Mouse (Mus musculus): ENCODE results near the gene Trim72. TPM values are rescaled to one million over a fixed set of nuclear protein-coding genes. Genes with fewer than 3 reads are reported as not detected.

Trim72 gene
- total RNA-seq, 2 experiments from 2014 or later: 0.29 TPM; not detected in 1

DNA sequence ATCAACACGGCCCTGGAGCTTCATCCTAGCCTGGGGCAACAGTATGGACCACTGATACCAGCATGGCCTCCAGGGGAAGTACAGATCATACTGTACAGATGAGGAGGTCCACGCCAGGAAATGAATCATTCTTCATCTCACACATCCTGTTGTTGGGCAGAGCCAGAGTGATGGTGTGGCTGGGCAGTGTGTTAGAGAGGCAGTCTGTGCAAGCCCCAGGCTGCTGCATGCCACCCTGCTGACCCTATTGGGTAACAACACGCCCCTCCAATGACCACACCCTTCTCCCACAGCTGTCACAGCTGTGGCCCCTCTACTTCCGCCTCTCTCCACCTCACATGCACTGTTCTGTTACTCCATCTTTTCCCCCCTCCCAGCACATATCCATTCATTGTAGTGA is 47.0 kb downstream of the Trim72 start:
- DNase-seq (ENCODE audit: low spot score in 2 of 2): no peak

DNA sequence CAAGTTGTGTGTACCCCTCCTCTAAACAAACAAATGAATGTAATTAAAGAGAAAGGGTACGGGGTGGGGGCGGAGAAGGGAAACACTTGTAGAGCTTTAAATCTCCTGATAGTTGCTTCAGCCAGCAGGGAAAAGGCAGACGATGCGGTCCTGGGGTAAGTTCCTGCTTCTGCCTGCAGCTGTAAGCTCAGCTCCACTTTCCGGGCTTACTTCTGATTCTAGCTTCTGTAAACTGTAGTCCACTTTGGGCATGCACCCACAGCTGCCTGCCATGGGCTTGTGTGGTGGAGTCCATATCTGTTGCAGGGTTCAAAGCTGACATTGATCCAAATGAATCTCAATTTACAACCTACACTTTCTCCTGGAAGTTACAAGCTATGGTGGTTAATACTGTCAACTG is 49.3 kb downstream of the Trim72 start:
- no peak for DNase-seq (ENCODE audit: low spot score in 2 of 2)

DNA sequence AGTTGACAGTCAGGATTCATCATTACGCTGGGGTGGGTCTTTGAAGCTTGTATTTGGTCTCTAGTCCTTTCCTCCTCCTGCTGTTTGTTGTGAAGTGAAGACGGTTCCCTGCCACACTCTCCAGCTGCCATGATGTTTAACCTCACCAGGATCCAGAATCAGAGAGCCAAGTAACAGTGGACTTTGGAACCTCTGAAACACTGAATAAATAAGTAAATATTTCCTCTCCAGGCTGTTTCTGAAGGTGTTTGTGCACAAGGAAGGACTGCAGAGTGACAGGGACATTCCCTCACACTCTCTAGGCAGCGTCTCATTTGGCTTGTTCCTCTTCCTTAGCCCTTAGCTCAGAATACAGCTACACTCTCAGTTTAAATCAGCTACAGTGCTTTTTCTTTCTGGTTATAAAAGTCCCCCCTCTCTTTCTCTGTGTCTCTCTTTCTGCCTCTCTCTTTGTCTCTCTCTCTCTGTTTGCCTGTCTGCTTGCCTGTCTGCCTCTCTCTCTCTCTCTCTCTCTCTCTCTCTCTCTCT is 53.2 kb downstream of the Trim72 start:
- DNase-seq (ENCODE audit: low spot score in 2 of 2): no peak

DNA sequence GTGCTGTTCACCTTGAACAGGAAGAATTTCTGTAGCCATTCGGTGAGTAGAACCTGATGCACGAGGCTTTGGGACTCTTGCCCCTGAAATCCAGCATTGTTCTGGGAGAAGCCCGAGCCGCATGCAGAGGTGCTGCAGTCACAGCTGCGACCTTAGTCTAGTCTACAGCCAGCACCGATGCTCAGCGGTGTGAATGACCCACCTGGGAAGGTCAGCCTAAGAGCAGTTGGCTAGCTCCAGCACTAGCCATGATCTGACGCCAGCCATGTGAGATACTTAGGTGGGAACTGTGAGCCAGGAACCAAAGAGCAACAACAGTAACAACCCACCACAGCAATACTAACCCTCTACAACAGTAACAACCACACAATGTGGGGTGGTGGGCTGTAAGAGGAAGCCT is 54.1 kb downstream of the Trim72 start:
- no peak for DNase-seq (ENCODE audit: low spot score in 2 of 2)

DNA sequence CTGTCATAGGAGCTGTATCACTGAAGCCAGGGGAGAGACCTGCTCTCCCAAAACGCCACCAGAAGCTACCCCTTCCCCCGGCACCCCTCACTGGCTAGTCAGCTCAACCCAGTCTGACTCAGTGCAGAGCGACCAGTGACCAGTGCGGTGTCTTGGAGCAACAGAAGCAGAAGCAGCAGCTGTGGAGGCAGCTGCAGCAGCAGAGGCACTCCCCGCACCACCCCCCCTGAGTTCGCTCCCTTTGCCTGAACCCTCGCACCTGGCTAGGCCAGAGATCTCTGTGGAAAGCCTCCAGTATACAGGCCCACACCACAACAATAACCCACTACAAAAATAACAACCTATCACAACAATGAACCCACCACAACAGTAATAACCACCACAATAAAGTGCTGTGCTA is 54.8 kb downstream of the Trim72 start:
- DNase-seq (ENCODE audit: low spot score in 2 of 2): no peak

DNA sequence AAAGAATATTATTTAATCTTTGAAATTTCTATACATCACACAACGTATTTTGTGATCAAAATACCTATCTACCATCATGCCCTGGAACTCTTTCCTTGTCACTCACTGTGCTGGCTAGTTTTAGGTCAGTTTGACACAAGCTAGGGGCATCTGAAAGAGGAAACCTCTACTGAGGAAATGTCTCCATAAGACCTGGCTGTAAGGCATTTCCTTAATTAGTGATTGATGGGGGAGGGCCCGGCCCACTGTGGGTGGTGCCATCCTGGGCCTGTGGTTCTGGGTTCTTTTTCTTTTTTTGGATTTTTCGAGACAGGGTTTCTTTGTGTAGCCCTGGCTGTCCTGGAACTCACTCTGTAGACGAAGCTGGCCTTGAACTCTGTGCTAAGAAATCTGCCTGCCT is 55.3 kb downstream of the Trim72 start:
- DNase-seq (ENCODE audit: low spot score in 2 of 2): no peak

Other genes with a start within 250 kb of the Trim72 start
- 10 to 100 TPM; 28.5 to 30.7 TPM for gene Orai3, start 234.1 kb upstream of the Trim72 start, total RNA-seq (2021)
- 10 to 100 TPM; 30.3 to 40.4 TPM for gene Setd1a, start 227.3 kb upstream of the Trim72 start, total RNA-seq (2021)
- 1 to 10 TPM; 2.4 to 3.0 TPM for gene Gm49388, start 218.3 kb upstream of the Trim72 start, total RNA-seq (2021)
- gene Hsd3b7, start 203.3 kb upstream of the Trim72 start, total RNA-seq (2021): 10 to 100 TPM; 31.5 to 40.4 TPM
- 100 to 1,000 TPM in 1 of 2 experiments, 10 to 100 TPM in 1; 99.2 to 104 TPM for gene Stx4a, start 179.7 kb upstream of the Trim72 start, total RNA-seq (2021)
- 1 to 10 TPM; 4.2 to 5.6 TPM for gene Stx1b, start 179.4 kb upstream of the Trim72 start, total RNA-seq (2021)
- 10 to 100 TPM; 31.1 to 36.6 TPM for gene Zfp646, start 127.7 kb upstream of the Trim72 start, total RNA-seq (2021)
- gene Zfp668, start 127.1 kb upstream of the Trim72 start, total RNA-seq (2021): 1 to 10 TPM; 8.3 to 9.5 TPM
- gene Prss53, start 113.0 kb upstream of the Trim72 start, total RNA-seq (2021): 1 to 10 TPM; 1.2 to 1.9 TPM
- gene Gm21974, start 108.5 kb upstream of the Trim72 start, total RNA-seq (2021): not detected
- 10 to 100 TPM; 67.2 to 67.4 TPM for gene Vkorc1, start 108.3 kb upstream of the Trim72 start, total RNA-seq (2021)
- 100 to 1,000 TPM in 1 of 2 experiments, 10 to 100 TPM in 1; 97.1 to 109 TPM for gene Bckdk, start 99.9 kb upstream of the Trim72 start, total RNA-seq (2021)
- 10 to 100 TPM; 27.1 to 30.2 TPM for gene Kat8, start 91.4 kb upstream of the Trim72 start, total RNA-seq (2021)
- under 1 TPM in 1 of 2 experiments, not detected in 1; 0.23 TPM for gene Prss8, start 73.8 kb upstream of the Trim72 start, total RNA-seq (2021)
- 10 to 100 TPM in 1 of 2 experiments, 1 to 10 TPM in 1; 6.2 to 11.4 TPM for gene Prss36, start 57.2 kb upstream of the Trim72 start, total RNA-seq (2021)
- 100 to 1,000 TPM; 150 to 153 TPM for gene Fus, start 36.5 kb upstream of the Trim72 start, total RNA-seq (2021)
- gene Pycard, start 10.1 kb upstream of the Trim72 start, total RNA-seq (2021): 1 to 10 TPM in 1 of 2 experiments, under 1 TPM in 1; 0.83 to 3.7 TPM
- 1 to 10 TPM; 4.9 to 6.9 TPM for gene Itgam, start 58.7 kb downstream of the Trim72 start, total RNA-seq (2021)
- under 1 TPM in 1 of 2 experiments, not detected in 1; 0.10 TPM for gene Gm49368, start 58.7 kb downstream of the Trim72 start, total RNA-seq (2021)
- gene Itgax, start 125.6 kb downstream of the Trim72 start, total RNA-seq (2021): 1 to 10 TPM; 1.7 to 6.2 TPM
- under 1 TPM in 1 of 2 experiments, not detected in 1; 0.22 TPM for gene Itgad, start 150.4 kb downstream of the Trim72 start, total RNA-seq (2021)
- 1 to 10 TPM; 3.3 to 6.3 TPM for gene Cox6a2, start 202.4 kb downstream of the Trim72 start, total RNA-seq (2021)
- 10 to 100 TPM; 17.7 to 23.2 TPM for gene Armc5, start 233.4 kb downstream of the Trim72 start, total RNA-seq (2021)
- gene 9130023H24Rik, start 234.1 kb downstream of the Trim72 start, total RNA-seq (2021): 1 to 10 TPM; 5.2 to 6.0 TPM
- gene Tgfb1i1, start 242.9 kb downstream of the Trim72 start, total RNA-seq (2021): 10 to 100 TPM; 19.0 to 30.6 TPM